Mouse (Mus musculus): ENCODE measurements around the gene Dyx1c1. TPM values are rescaled to one million over a fixed set of nuclear protein-coding genes. Genes with fewer than 3 reads are reported as not detected.

Gene Dyx1c1
- polyA plus RNA-seq, 1 experiment, result 0.19 TPM

DNA sequence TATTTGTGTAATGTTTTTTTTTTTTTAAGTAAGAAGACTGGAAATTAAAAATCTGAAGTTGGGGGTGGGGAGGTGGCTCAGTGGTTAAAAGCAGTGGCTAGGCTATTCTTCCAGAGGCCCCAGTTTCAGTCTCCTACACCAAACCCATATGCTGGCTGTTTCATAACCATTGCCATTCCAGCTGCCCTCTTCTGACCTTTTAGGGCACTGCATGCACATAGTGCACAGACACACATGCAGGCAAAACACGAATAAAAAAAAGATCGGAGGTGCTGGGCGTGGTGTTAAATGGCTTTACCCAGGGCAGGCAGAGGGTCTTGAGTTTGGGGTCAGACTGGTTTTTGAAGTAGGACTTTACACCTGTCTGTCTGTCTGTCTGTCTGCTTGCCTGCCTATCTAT, 47.6 kb downstream of the Dyx1c1 start:
- TF ChIP-seq POLR2A (IDR thresholded peaks at IDR 0.05; ENCODE audit: control insufficient read depth, extremely low read depth, insufficient read depth, low read length, poor library complexity) (no peak), CTCF (IDR thresholded peaks at IDR 0.05; ENCODE audit: borderline replicate concordance, control insufficient read depth, extremely low read depth, insufficient read depth, low read length, poor library complexity) (no peak)
- 97% methylated on average over 3 of the region's 3 CpGs for WGBS
- Histone ChIP-seq H3K4me3 (ENCODE audit: control insufficient read depth, insufficient read depth, low read length) (no peak overlapping the region), H3K36me3 (ENCODE audit: control insufficient read depth, insufficient read depth, low read length) (peaks cover 55% of the 10 kb centered on the region), H3K27me3 (ENCODE audit: control insufficient read depth, insufficient read depth, low read length) (no peaks in the 10 kb centered on the region), H3K27ac (ENCODE audit: control insufficient read depth, insufficient read depth, low read length) (no peak overlapping the region), H3K4me1 (replicated peaks; ENCODE audit: control insufficient read depth, insufficient read depth, low read length) (no peaks in the 10 kb centered on the region)
- peak; percentile 10 for DNase-seq

GRCm38 (mm10) chr9:73008384-73008783, 49.8 kb downstream of the Dyx1c1 start:
- no peaks in the 10 kb centered on the region for H3K4me1 ChIP-seq (replicated peaks; ENCODE audit: control insufficient read depth, insufficient read depth, low read length)
- TF ChIP-seq POLR2A (IDR thresholded peaks at IDR 0.05; ENCODE audit: control insufficient read depth, extremely low read depth, insufficient read depth, low read length, poor library complexity) (no peak), CTCF (IDR thresholded peaks at IDR 0.05; ENCODE audit: borderline replicate concordance, control insufficient read depth, extremely low read depth, insufficient read depth, low read length, poor library complexity) (no peak)
- no peak overlapping the region for H3K4me3 ChIP-seq (ENCODE audit: control insufficient read depth, insufficient read depth, low read length)
- 45% methylated on average over 3 of the region's 3 CpGs for WGBS
- no peak for DNase-seq
- no peaks in the 10 kb centered on the region for H3K27me3 ChIP-seq (ENCODE audit: control insufficient read depth, insufficient read depth, low read length)
- H3K36me3 ChIP-seq (ENCODE audit: control insufficient read depth, insufficient read depth, low read length), result peaks cover 57% of the 10 kb centered on the region
- H3K27ac ChIP-seq (ENCODE audit: control insufficient read depth, insufficient read depth, low read length), result no peak overlapping the region

DNA sequence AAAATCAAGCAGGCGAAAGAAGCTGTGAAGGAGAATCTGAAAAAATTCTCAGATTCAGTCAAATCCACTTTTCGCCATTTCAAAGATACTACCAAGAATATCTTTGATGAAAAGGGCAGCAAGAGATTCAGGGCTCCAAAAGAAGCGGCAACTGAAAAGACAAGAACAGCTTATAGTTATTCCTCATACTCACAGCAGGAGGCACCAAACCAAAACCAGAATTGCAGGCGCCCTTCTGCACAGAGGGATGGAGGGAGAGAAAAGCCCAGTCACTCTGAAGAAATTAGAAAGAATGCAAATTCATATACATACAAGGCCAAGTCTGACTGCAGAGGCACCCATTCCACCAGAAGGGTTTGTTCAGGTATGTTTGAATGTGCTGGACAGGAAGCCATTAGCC, 54.0 kb downstream of the Dyx1c1 start:
- 97% methylated on average over 4 of the region's 4 CpGs for WGBS
- H3K36me3 ChIP-seq (ENCODE audit: control insufficient read depth, insufficient read depth, low read length), result peaks cover 69% of the 10 kb centered on the region

DNA sequence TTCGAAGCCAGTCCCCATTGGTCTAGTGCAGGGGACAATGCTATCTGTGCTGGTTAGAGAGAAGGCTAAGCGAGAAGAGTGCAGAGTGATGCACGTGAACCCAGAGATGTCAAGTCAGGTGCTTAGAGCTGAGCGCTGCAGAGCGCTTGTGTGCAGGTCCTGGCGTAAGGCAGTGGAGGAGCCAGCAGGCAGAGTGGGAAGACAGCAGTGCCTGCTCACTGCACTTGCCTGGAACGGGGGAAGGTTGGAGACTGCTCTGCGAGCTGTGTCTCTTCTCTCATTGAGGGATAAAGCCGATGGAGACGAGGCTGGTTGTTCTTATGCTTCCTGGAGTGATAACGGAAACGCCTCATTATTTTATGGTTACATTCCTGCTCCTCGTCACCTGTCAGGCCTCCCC, 56.1 kb downstream of the Dyx1c1 start:
- Histone ChIP-seq H3K27ac (ENCODE audit: control insufficient read depth, insufficient read depth, low read length) (no peak overlapping the region), H3K4me1 (replicated peaks; ENCODE audit: control insufficient read depth, insufficient read depth, low read length) (no peaks in the 10 kb centered on the region), H3K36me3 (ENCODE audit: control insufficient read depth, insufficient read depth, low read length) (peaks cover 70% of the 10 kb centered on the region), H3K4me3 (ENCODE audit: control insufficient read depth, insufficient read depth, low read length) (no peak overlapping the region), H3K27me3 (ENCODE audit: control insufficient read depth, insufficient read depth, low read length) (no peaks in the 10 kb centered on the region)
- no peak for DNase-seq
- 96% methylated on average over 13 of the region's 13 CpGs for WGBS
- no peak for TF ChIP-seq CTCF (IDR thresholded peaks at IDR 0.05; ENCODE audit: borderline replicate concordance, control insufficient read depth, extremely low read depth, insufficient read depth, low read length, poor library complexity)
- no peak for TF ChIP-seq POLR2A (IDR thresholded peaks at IDR 0.05; ENCODE audit: control insufficient read depth, extremely low read depth, insufficient read depth, low read length, poor library complexity)

More for the DNA sequence above, 54.0 kb downstream of the Dyx1c1 start:
- Histone ChIP-seq H3K4me1 (replicated peaks; ENCODE audit: control insufficient read depth, insufficient read depth, low read length) (no peaks in the 10 kb centered on the region), H3K4me3 (ENCODE audit: control insufficient read depth, insufficient read depth, low read length) (no peak overlapping the region), H3K27me3 (ENCODE audit: control insufficient read depth, insufficient read depth, low read length) (no peaks in the 10 kb centered on the region), H3K27ac (ENCODE audit: control insufficient read depth, insufficient read depth, low read length) (no peak overlapping the region)
- TF ChIP-seq POLR2A (IDR thresholded peaks at IDR 0.05; ENCODE audit: control insufficient read depth, extremely low read depth, insufficient read depth, low read length, poor library complexity) (no peak), CTCF (IDR thresholded peaks at IDR 0.05; ENCODE audit: borderline replicate concordance, control insufficient read depth, extremely low read depth, insufficient read depth, low read length, poor library complexity) (no peak)
- DNase-seq, result no peak

GRCm38 (mm10) chr9:73019841-73020240, 61.3 kb downstream of the Dyx1c1 start:
- peaks cover 38% of the 10 kb centered on the region for H3K36me3 ChIP-seq (ENCODE audit: control insufficient read depth, insufficient read depth, low read length)
- H3K4me3 ChIP-seq (ENCODE audit: control insufficient read depth, insufficient read depth, low read length), result no peak overlapping the region
- no peak for DNase-seq
- TF ChIP-seq CTCF (IDR thresholded peaks at IDR 0.05; ENCODE audit: borderline replicate concordance, control insufficient read depth, extremely low read depth, insufficient read depth, low read length, poor library complexity), result no peak
- no peak for TF ChIP-seq POLR2A (IDR thresholded peaks at IDR 0.05; ENCODE audit: control insufficient read depth, extremely low read depth, insufficient read depth, low read length, poor library complexity)
- H3K27me3 ChIP-seq (ENCODE audit: control insufficient read depth, insufficient read depth, low read length), result no peaks in the 10 kb centered on the region
- WGBS, result 96% methylated on average over 10 of the region's 10 CpGs
- H3K4me1 ChIP-seq (replicated peaks; ENCODE audit: control insufficient read depth, insufficient read depth, low read length), result no peaks in the 10 kb centered on the region
- H3K27ac ChIP-seq (ENCODE audit: control insufficient read depth, insufficient read depth, low read length), result no peak overlapping the region

- H3K36me3 ChIP-seq (ENCODE audit: control insufficient read depth, insufficient read depth, low read length), result peaks cover 31% of the 10 kb centered on the region
- H3K4me3 ChIP-seq (ENCODE audit: control insufficient read depth, insufficient read depth, low read length), result no peak overlapping the region
- WGBS, result 98% methylated on average over 5 of the region's 5 CpGs
- no peak for DNase-seq
- TF ChIP-seq POLR2A (IDR thresholded peaks at IDR 0.05; ENCODE audit: control insufficient read depth, extremely low read depth, insufficient read depth, low read length, poor library complexity) (no peak), CTCF (IDR thresholded peaks at IDR 0.05; ENCODE audit: borderline replicate concordance, control insufficient read depth, extremely low read depth, insufficient read depth, low read length, poor library complexity) (no peak)
- H3K27me3 ChIP-seq (ENCODE audit: control insufficient read depth, insufficient read depth, low read length), result no peaks in the 10 kb centered on the region
- no peak overlapping the region for H3K27ac ChIP-seq (ENCODE audit: control insufficient read depth, insufficient read depth, low read length)
- no peaks in the 10 kb centered on the region for H3K4me1 ChIP-seq (replicated peaks; ENCODE audit: control insufficient read depth, insufficient read depth, low read length)
Observed at GRCm38 (mm10) chr9:73020566-73021097, 62.0 kb downstream of the Dyx1c1 start.

Other genes starting within 250 kb of the Dyx1c1 start
- gene Prtg, start 151.9 kb upstream of the Dyx1c1 start, polyA plus RNA-seq (2012; rRNA removed), result 0.06 and 0.07 TPM in 2 replicates
- 0.27 and 0.38 TPM in 2 replicates for gene Pygo1, start 33.1 kb upstream of the Dyx1c1 start, polyA plus RNA-seq (2012; rRNA removed)
- not detected in 2 replicates for gene Gm44503, start 67 bp downstream of the Dyx1c1 start, polyA plus RNA-seq (2012; rRNA removed)
- gene Ccpg1os, start 26.6 kb downstream of the Dyx1c1 start, polyA plus RNA-seq (2012; rRNA removed), result 5.5 and 6.0 TPM in 2 replicates
- gene Ccpg1, start 26.6 kb downstream of the Dyx1c1 start, polyA plus RNA-seq (2012; rRNA removed), result 11.6 and 12.3 TPM in 2 replicates
- 8.2 and 11.7 TPM in 2 replicates for gene Pigb, start 81.6 kb downstream of the Dyx1c1 start, polyA plus RNA-seq (2012; rRNA removed)
- 21.1 and 22.4 TPM in 2 replicates for gene Rab27a, start 86.1 kb downstream of the Dyx1c1 start, polyA plus RNA-seq (2012; rRNA removed)
- 2.2 and 2.3 TPM in 2 replicates for gene Khdc3, start 143.1 kb downstream of the Dyx1c1 start, polyA plus RNA-seq (2012; rRNA removed)
- gene Gm20509, start 143.7 kb downstream of the Dyx1c1 start, polyA plus RNA-seq (2012; rRNA removed), result not detected in 2 replicates
- 25.8 and 26.3 TPM in 2 replicates for gene Rsl24d1, start 154.6 kb downstream of the Dyx1c1 start, polyA plus RNA-seq (2012; rRNA removed)